Mouse (Mus musculus): ENCODE results near the gene Arhgap8.

Arhgap8 gene

DNA sequence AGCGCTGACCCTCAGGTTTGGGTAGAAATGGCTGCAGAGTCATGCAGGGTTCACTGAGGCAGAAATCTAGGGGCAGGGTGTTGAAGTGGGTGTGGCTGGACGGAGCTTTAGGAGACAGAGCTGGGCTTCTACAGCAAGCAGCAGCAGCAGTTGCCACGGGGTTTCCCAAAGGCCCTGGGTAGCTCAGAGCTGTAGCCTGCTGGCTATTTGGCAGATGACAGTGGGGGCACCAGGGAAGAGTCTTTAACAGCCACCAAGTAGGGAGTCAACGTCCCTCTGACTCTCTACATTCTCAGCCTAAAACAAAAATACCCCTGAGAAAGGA is 12.5 kb downstream of the Arhgap8 start:
- no peak for DNase-seq (ENCODE audit: low read depth, low spot score)

DNA sequence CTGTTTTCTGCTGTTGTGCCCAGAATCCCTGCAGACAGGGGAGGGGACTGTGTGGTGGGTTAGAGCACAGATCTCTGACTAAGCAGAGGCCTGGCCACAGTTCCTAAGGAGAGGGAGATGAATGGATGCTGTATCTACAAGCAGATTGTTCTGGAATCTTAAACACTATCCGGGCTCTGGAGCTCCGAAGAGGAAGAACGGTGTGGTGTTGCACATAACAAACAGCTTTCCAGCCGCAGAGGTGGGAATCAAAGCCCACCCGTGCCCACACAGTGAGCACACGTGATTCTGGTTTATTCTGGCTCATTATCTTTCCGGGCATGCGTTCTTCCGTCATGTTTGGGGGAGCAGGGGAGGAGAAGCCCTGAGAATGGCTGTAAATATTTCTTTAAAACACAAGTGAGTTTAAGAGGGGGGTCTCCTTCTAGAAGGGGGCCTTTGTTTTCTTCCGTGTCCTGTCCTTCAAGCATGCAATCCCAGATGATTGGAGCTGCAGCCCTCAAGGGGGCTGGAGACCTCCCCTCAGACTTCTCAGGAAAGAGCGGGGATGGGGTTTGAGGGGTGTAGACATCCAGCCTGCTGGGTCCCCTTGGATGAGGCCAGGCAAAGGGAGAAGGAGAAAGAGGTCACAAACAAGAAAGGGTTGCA is 16.6 kb downstream of the Arhgap8 start:
- no peak for DNase-seq (ENCODE audit: low read depth, low spot score)

DNA sequence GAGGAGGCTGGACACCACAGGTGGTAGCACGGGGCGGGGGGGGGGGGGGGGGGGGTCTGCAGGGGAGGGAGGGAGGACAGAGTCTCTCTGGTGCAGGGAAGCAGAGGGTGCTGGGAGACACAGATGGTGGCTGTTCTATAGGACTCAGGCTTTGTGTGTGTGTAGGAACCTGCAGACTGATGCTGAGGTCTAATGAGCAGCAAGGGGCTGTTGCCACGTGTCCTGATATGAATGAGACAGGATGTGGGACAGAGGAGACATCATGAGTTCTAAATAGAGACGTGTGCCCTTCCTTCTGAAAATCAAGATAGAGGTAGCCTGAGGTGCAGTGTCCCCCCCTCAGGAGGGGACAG is 17.1 kb downstream of the Arhgap8 start:
- no peak for DNase-seq (ENCODE audit: low read depth, low spot score)

DNA sequence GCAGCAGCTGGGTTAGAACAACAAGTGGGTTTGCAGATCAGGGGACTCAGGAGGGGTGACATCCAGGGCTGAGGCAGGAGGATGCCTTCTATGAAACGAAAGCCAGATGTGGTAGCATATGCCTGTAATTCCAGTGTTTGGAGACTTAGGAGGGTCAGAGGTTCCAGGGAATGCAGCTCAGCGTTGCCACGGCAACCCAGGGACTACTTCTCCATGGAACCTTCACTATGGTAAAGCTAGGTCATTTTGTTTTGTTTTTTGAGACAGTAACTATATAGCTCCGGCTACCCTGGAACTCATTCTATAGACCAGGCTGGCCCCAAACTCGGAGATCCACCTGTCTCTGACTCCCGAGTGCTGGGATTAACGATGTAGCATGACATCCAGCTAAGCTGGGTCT is 18.4 kb downstream of the Arhgap8 start:
- DNase-seq (ENCODE audit: low read depth, low spot score) = no peak

DNA sequence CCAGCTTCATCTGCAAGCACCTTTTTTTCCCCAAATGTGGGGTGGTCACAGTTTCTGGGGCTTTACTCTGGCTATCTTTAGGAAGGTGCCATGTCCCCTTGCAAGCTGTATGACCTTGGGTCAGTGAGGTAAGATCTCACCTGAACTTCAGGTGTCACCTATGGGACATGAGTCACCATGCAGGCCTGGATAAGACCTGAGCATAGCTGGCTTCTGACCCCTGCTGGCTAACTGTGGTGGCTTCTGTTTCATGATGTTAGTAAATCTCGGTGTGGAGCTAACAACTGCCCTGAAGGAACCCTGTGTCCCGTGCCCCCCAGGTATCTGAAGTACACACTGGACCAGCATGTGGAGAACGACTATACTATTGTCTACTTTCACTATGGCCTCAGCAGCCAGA is 21.7 kb downstream of the Arhgap8 start:
- DNase-seq (ENCODE audit: low read depth, low spot score) = no peak

DNA sequence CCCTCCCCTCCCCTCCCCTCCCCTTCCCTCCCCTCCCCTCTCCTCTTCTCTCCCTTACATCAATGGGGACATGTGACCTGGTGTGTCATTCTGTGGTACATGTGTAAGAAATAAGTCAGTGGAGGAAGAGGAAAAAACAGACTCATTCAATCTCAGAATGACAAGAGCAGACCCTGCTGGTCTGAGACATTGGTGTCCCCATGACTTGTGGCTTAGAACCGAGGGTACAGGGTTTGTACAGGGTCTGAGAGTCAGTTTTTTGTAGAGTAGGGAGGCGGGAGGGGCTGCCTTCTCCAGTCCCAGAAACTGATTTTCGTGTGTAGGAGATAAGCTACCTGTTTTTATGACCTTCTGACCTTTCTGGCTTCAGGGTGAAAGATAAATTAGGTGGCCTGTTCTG is 23.5 kb downstream of the Arhgap8 start:
- peak; percentile 36 for DNase-seq (ENCODE audit: low read depth, low spot score)

DNA sequence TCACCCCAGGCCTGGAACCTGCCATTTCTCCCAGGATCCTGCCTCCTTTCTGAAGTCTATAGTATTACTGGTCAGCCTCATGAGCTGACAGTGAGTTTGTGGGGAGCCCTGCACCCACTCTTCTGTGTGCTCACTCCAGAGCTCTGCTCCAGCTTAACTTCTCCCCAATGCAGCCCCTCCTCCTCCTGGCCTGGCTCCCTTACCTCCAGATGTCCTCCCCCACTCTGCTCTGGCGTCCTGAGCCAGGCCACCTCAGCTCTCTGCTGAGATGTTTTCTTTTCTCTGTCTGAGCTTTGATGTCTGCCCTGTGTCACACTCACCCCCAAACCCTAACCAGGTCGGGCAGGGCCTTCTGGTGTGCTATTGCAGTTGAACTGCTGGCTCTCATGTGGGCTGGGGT is 24.5 kb downstream of the Arhgap8 start:
- no peak for DNase-seq (ENCODE audit: low read depth, low spot score)

DNA sequence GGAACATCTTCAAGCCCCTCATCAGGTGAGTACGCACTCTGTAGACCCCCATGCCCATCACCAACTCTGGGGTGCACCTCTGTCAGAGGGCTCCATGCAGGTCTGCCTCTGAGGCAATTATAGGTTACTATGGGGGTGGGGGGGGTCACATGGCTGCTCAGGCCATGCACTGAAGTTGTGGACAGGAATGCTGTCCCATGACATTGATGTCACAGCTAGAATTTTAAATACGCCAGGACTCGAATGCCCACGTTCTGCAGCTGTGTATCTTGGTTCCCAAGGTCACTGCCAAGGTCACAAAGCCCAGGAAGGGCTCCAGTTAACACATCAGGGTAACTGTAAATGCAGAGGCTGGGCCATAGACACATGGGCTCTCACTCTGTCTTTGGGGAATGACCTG is 26.0 kb downstream of the Arhgap8 start:
- no peak for DNase-seq (ENCODE audit: low read depth, low spot score)

DNA sequence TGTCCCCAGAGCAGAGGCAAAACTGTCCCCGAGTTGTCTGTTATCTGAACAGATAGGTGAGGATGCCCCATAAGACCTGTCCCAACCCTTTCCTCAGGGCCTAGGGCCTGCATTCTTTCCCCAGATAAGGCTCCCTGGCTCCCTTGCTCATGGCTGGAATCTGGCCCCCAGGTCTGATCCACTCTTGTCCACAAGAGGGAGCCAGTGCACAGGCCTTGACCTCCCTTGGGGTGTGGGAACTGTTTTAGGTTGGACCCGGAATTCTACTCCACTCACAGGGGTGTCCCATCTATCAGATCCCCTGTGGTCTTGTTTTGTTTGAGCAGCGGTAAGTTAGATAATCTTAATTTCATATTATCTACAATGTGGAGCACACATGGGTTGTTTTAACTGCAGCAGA is 35.1 kb downstream of the Arhgap8 start:
- DNase-seq (ENCODE audit: low read depth, low spot score) = peak; percentile 83

DNA sequence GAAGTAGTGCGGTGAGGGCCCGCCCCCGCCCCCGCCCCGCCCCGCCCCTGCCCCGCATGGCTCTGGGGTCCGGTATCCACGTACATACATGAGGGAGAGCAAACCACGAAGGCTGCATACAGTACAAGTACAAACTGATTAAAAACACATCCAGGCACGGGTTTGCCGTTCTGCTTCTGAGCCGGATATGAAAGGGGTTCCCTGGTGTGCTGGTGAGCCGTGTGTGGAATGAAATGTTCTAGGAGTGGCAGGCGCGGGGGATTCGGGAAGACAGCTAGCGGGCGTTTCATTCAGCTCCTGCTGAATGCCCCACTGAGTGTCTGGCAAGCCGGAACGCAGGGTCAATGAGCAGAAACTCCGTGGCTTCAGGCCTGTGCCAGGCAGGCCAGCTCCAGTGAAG is 36.6 kb downstream of the Arhgap8 start:
- no peak for DNase-seq (ENCODE audit: low read depth, low spot score)

DNA sequence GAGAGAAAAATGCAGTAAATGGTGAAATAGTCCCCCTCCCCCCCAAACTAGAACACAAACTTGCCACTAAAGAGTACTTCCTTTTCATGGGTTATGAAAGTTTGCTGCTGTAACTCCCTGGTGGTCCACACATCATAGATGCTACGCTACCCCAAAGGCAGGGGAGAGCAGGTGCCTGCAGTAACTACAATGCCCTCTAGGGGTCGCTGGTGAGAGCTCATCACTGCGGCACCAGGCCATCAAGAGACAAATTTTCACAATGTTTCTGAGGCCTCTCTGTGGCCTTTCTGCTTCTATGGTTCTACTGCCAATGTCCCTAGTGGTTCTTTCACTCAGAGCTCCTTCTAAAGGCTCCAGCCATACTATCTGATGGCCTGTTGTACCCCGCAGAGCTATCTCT is 38.6 kb downstream of the Arhgap8 start:
- peak; percentile 44 for DNase-seq (ENCODE audit: low read depth, low spot score)

DNA sequence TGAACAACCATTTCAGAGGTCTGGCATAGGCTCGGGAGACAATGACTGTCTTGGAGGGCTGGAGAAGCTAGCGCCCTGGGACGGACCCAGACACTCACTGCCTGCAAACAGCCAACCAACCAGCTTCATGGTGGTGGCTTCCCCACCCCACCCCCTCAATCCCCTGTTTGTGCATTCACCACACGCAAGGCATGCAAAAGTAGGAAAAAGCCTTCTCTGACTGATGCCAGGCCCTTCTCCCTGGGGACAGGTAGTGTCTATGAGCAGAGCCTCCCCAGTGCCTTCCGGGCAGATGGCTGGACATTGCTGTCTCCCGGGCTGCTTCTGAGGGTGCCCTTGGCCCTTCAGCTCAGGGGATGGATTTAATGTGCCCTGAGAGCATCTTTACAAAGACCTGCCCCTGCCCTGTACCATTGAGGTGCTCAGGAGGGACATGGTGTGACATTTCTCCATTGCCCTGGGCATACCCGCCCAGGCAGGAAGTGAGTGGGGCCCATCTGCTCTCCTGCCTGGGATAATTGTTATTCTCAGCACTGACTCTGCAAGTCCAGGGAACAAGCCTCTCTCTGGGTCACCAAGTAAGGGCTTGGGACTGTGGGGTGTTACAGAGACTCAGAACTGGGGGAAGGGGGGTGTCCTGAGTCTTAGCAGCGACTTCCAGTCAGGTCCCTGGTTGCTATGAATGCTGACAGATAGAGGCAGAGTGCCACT is 43.0 kb downstream of the Arhgap8 start:
- DNase-seq (ENCODE audit: low read depth, low spot score) = no peak

DNA sequence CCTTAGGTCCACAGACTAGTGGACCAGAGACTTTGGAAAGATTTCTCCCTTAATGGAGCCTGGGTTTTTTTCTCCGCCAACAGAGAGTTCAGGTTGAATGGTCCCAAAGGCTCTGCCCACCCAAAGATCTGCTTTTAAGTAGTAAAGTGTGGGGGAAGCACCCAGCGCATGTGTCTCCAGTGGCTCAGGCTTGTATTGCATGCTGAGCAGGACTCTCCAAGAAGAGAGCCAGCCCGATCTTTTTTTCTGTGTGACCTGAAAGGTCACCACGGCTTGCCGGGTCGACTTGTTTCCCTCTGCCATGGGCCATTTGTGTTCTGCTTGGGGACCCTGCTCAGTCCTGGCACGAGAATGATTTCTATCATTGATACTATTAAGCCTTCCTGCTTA is 43.6 kb downstream of the Arhgap8 start:
- DNase-seq (ENCODE audit: low read depth, low spot score) = no peak

DNA sequence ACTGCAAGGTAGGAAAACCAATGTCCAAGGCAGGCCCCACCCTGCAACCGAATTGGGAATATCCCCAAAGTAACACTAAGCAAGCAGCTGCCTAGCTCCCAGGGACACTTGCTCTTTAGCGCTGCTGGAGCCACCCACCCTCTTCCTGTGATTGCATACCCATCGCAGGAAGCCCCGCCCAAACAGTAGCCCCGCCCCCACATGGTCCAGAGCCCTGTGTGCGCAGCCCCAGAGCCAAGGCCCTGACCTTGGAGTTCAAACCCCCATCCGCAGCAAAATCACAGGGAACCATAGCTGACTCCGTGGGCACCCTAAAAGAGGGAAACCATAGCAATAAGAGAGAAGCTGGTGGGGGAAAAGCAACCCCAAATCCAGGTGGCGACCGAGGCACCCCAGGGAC is 46.8 kb downstream of the Arhgap8 start:
- no peak for DNase-seq (ENCODE audit: low read depth, low spot score)

DNA sequence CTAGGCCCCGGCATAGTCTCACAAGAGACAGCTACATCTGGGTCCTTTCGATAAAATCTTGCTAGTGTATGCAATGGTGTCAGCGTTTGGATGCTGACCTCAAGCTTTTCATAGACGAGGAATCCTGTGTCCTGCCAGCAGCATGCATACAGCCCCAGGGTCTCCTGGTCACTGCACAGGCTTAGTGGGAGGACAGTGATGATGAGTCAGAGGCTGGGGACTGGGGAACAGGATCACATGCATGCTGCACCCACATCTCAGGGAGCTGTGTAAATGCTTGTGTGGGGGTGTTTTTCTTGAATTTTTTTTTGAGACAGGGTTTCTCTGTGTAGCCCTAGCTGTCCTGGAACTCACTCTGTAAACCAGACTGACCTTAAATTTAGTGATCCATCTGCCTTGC is 48.7 kb downstream of the Arhgap8 start:
- DNase-seq (ENCODE audit: low read depth, low spot score) = peak; percentile 56

DNA sequence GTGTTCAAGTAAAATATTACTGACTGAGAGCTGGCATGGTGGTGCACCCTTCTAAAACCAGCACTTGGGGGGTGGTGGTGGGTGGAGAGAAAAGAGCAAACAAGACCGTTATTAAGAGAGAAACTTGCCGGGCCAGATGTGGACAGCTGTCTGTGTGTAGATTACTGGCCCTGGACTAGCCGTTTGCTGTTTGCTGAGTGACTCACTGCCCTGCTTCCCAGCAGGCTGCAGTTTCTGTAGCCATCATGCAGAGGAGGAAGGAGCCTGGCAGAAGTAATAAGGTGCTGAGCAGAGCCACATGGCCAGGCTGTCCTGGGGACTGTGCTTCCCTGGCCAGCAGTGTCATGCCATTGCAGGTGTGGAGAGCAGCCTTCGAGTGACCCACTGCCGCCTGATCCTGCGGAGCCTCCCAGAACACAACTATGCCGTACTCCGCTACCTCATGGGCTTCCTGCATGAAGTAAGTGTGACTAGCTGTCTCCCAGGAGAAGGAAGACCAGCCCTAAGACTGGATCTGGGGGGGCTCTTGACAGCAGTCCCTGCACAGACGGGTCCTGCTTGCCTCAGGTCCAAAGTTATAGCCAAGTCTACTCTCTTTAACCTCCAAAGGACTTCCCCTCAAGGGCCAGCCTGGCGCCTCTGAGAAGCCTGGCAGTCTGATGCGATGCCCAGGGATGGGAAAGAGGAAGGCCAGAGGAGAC is 49.9 kb downstream of the Arhgap8 start:
- peak; percentile 73 for DNase-seq (ENCODE audit: low read depth, low spot score)

DNA sequence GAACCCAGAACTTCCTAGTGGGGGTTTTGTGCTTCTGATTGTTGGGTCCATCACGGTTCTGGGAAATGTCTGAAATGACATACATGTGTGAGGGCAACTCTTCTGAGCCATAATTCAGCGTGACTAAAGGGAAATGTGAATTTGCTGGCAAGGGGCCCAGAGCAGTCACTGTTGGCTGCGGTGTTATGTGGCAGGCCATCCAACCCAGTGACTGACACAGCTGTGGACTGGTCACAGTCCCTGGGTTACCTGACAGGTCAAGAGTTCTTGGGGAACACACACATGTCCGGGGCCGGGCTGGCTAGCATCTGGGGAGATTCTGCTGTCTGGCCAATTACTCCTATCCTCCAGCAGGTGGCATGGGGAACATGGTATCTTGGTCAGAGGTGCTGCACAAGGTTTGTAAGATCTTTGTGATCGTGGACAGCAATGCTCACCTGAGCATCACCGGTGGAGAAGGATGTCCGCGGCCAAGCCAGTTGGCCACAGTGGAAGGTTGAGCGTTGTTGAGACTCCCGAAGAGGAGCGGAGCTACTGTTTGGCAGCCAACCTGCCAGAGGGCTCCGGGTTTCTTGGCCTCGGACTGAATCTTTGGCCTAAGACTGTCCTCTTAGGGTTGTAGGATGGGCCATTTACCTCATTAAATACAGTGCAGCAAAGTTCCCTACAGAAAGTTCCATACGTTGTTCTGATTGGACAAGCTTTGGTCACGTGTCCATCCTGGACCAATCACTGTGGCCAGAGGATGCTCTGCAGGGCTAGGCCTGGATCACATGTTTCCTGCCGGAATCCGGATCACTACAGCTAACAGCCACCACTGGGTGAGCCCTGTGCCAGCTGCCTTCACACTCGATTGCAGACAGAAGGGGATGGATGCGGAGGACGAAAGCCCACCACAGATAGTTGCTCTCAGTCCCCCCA is 52.6 kb downstream of the Arhgap8 start:
- peak; percentile 47 for DNase-seq (ENCODE audit: low read depth, low spot score)

DNA sequence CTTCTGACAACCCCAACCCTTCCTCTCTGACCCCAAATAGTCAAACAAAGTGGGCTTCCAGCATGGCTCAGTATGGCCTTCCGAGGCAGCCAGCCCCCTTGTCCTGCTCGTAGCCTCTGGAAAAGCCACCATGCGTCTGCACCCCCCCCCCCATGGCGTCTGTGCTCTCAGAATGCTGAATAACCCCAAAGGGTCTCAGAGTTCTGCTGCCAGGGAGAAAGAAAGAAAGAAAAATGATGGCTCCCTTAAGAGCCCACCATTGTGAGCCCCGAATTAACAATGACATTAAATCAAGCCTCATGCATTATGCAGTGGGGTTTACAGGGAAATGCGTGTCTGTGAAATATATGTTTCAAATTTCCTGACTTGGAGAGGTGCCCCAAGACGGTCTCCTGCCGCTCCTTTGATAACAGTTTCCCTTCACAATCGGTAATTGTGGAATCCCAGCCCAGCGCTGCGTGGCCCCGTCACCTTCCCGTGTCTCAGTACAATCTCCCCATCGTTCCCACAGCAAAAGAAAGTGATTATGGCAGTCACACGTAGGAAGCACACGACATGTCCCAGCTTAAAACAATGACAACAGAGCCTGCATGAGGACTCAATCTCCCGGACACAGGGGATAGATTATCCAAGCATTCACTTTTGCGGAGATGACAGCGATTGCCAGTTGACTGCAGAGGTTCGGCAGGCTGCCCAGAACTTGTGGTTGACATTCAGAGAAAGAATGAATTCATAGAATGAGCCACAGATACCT is 55.7 kb downstream of the Arhgap8 start:
- peak; percentile 81 for DNase-seq (ENCODE audit: low read depth, low spot score)

DNA sequence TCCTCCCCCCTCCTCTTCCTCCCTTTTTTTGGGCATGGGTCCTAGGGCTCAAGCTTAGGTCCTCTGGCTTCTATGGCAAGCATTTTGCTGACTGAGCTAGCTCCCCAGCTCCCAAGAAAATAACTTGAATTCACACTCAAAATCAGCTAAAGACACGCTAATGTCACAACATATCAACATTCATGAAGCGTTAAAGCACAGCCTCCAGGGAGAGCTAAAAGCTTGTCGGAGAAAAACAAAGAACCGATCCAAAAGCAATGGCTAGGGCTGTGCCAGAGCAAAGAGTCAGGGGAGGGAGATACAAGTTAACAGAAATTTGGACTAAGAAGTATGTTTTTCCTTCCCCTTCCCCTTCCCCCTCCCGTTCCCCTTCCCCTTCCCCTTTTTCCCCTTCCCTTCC is 58.7 kb downstream of the Arhgap8 start:
- no peak for DNase-seq (ENCODE audit: low read depth, low spot score)

DNA sequence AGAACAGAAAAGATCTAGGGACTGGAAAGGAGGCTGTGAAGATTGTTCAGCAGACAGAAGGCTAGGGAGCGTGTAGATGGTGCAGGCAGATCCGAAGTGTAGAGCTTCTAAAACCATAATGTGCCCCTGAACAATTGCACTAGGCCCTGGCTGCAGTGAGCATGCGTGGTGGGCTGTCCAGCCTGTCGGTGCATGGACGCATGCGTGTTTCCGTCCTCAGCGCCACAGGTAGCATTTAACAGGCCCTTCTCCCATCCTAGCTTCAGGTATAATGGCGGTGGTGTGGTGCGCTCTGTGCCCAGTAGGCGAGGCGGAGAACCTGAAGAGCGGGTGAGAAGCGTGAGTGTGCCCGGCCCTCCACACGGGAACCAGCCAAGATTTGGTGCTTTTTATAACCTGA is 65.0 kb downstream of the Arhgap8 start:
- DNase-seq (ENCODE audit: low read depth, low spot score) = no peak

DNA sequence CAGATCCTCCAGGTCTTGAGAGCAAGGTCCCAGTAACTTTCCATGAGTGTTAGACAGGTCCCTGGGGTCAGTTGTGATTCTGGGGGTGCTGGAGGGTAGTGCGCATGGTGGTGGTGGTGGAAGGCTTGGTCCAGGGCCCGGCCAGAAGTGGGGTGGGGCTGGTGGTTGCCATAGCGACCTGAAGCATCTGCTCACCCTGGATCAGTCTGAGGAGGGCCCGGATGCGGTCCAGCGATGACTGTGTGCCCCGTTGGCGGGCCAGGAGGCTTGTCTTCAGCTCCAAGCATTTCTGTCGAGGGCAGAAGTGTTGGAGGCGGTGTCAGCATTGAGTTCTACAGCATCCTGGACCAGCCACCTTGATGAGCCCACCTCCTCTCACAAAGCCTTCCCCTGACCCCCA is 67.3 kb downstream of the Arhgap8 start:
- DNase-seq (ENCODE audit: low read depth, low spot score) = no peak

DNA sequence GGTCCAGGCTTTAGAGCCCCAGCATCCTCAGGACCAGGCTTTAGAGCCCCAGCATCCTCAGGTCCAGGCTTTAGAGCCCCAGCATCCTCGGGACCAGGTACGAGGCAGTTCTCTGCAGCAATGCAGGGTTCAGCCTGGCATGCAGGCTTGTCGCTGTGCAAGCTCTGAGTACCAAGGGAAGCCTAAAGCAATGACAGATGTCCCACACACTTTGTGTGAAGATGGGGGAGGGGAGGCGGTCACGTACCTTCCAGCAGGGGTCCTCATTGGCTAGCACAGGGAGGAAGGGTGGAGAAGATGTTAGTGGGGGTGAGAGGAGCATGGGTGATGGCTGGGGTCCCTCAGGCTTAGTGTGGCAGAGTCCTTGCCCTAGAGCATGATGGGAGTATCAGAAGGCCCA is 73.8 kb downstream of the Arhgap8 start:
- DNase-seq (ENCODE audit: low read depth, low spot score) = no peak
